Mouse (Mus musculus) testis, postnatal 14 days (tissue): ENCODE results near the gene Gm49601.

Experiments used
- DNase-seq: peaks from one replicate; pipeline ENCODE4 v3.0.0; 2021; ENCODE audit warnings: low spot score

The Gm49601 gene

GRCm38 (mm10) chr16:18605705-18606104 lies 20.5 kb downstream of the Gm49601 start:
- DNase-seq, result no peak

GRCm38 (mm10) chr16:18604267-18604701 lies 21.9 kb downstream of the Gm49601 start:
- no peak for DNase-seq

GRCm38 (mm10) chr16:18601447-18601846 lies 24.8 kb downstream of the Gm49601 start:
- DNase-seq, result no peak

GRCm38 (mm10) chr16:18598006-18598405 lies 28.2 kb downstream of the Gm49601 start:
- DNase-seq, result no peak

- no peak for DNase-seq
These were observed 30.0 kb downstream of the Gm49601 start for GRCm38 (mm10) chr16:18596255-18596654.

GRCm38 (mm10) chr16:18593930-18594329 lies 32.3 kb downstream of the Gm49601 start:
- no peak for DNase-seq

- peak; percentile 63 for DNase-seq
These were observed 34.9 kb downstream of the Gm49601 start for GRCm38 (mm10) chr16:18591047-18592018.

- peak; percentile 43 for DNase-seq
These were observed 36.1 kb downstream of the Gm49601 start, which contains the start of gene Tbx1 for GRCm38 (mm10) chr16:18589804-18590790. Gene Tbx1 (minus strand): TSS chr16:18590671.

- no peak for DNase-seq
These were observed 37.1 kb downstream of the Gm49601 start for GRCm38 (mm10) chr16:18589080-18589621.

GRCm38 (mm10) chr16:18588738-18589055 lies 37.5 kb downstream of the Gm49601 start:
- no peak for DNase-seq

- DNase-seq, result no peak
These were observed 38.1 kb downstream of the Gm49601 start for GRCm38 (mm10) chr16:18587847-18588737.

GRCm38 (mm10) chr16:18586906-18587546 lies 39.2 kb downstream of the Gm49601 start:
- DNase-seq, result no peak

GRCm38 (mm10) chr16:18586076-18586905 lies 39.9 kb downstream of the Gm49601 start:
- DNase-seq, result no peak

- DNase-seq, result no peak
These were observed 40.6 kb downstream of the Gm49601 start for GRCm38 (mm10) chr16:18585676-18586075.

- no peak for DNase-seq
These were observed 41.2 kb downstream of the Gm49601 start for GRCm38 (mm10) chr16:18584901-18585510.

GRCm38 (mm10) chr16:18583673-18584357 lies 42.4 kb downstream of the Gm49601 start:
- no peak for DNase-seq

GRCm38 (mm10) chr16:18583169-18583568 lies 43.1 kb downstream of the Gm49601 start:
- DNase-seq, result no peak

- peak; percentile 48 for DNase-seq
These were observed 43.6 kb downstream of the Gm49601 start for GRCm38 (mm10) chr16:18582426-18583148.
